Mouse (Mus musculus) brain, embryonic 18.5 days (tissue): ENCODE measurements at regions not wholly inside any gene's neighbourhood (a gene's known extent, or its start where the extent isn't known, plus 50 kb on each side); places are given as distances from the start of the nearest gene placed in this dataset.

Experiments used
- DNase-seq: peaks from one replicate; pipeline ENCODE4 v3.0.0-alpha.2; 2012; ENCODE audit warnings: low read depth, low spot score

DNA sequence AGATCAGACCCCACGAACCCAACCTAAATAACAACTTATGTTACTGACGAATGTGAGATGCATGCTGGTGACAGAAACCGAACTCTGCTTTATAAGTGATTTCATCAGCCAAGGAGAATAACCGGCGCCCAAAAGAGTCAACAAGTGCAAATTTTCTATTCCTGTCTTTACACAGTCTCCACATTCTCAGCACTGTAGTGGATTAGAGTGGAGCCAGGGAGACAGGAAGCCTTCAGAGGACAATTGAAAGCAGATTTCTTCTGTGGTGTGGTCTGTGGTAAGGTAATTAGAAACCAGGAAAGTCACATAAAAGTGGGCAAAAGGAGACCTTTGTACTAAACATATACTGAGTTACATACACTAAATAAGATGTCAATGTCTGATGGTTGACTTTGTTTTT, 68.0 kb upstream of the Gm34302 start:
- DNase-seq, result no peak

DNA sequence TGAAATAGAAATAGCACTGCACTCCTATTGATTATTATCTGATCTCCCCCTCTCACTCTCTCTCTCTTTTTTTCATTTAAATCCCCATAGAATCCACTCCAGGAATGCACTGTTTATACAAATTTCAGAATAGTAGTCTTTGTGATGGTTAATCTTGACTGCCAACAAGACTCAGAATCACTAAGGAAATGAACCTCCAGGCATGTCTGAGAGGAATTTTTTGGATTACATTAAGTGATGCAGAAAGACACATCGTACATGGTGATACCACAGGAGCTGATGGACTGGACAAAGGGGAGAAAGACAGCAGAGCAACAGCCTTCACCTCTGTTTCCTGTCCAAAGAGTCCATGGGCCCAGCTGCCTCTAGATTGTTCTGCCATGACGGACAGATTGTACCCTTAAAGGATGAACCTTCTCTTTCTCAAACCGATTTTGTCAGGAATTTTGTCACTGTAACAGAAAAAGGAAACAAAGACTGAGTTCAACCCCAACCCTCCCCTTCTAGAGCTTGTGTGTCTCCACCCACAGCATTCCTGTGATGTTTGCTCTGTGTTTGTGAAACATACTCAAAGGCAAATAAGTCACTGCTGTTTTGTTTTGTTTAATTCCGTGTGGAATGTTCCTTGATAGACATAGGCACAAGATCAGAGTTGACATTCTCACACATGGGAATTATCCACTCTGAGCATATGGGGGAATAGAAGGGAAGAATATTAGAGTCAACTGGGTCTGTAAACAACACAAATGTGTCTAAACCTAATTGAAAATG, 59.1 kb upstream of the Gm34302 start:
- DNase-seq, result no peak

DNA sequence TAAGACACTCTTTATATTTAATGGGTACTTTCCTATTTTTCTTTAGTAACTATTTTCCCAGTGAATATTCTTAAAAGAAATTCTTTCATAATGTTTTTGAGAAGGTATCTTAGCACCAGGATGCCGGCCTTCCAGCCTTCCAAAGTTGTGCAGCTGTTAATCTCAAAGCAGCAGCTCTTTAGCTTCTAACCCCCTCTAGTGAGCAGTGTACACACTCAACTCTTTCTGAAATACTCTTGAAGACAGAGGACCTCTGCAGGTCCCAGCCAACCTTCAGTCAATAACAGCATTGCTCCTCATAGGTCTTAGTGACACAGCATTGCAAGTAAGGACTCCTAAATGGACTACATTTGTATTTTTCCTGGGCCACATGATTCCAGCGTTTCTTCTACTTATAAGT, 55.2 kb upstream of the Gm34302 start:
- no peak for DNase-seq

DNA sequence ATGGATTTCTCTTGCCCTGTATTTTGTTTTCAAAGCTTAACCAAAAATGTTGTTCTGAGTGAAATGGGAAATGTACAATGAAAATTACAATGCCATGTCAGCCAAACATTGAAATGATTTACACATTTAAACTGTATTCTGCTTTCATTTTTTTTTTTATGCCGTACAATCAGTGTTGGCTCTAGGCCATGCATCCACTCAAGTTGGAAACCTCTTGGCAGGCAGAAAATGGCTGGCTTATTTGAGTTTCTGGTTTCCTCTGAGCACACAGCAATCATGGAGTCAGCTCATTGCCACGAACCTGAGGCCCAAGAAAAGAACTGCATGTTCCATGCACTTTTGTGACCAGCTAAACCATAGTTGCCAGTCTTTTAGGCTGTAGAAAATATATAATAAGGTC, 50.5 kb upstream of the Gm34302 start:
- DNase-seq, result peak; percentile 37
